Mouse (Mus musculus): ENCODE data around the gene A130010J15Rik.
A peak's percentile ranks its signal among the peaks of the same experiment; 100 is the strongest.

Gene A130010J15Rik

DNA sequence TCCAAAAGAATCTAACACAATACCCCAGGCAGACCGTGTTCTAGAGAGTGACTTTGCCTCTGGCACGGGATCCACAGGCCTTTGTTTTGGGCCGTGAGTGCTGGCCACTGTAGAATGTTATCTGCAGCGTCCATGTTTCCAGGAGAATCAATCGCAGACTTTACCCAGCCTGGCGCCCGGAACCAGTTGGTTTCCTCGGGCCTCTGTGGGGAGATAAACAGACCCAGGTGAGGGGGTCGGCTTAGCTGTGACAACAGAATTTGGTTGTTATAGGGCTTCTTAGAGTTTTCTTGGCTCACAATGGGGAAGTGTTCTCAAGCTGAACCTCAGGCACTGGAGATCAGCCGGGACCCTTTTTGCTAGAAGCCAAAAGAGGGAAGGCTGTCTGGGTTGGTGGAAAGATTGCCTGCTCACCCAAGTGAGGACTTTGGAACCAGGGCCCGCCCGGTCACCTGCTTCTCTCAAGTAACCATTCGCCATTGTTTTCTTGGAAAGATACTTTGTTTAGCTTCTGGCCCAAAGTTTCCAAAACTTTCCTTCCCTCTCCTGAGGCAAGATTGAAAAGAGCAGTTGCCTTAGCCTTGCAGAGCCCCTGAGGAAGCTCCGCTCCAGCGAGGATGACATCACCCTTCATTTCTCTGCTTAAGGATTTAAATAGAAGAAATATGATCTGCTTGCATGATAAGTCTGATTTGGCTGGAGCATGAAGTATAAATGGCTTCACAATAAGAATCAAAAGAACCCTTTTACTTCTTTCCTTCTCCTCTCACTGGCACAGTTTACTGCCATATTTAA lies 11.3 kb upstream of the A130010J15Rik start:
- no peak for DNase-seq (ENCODE audit: low spot score in 2 of 2)

GRCm38 (mm10) chr1:193157111-193157492 lies 10.7 kb upstream of the A130010J15Rik start:
- DNase-seq (ENCODE audit: low spot score in 2 of 2), result no peak

DNA sequence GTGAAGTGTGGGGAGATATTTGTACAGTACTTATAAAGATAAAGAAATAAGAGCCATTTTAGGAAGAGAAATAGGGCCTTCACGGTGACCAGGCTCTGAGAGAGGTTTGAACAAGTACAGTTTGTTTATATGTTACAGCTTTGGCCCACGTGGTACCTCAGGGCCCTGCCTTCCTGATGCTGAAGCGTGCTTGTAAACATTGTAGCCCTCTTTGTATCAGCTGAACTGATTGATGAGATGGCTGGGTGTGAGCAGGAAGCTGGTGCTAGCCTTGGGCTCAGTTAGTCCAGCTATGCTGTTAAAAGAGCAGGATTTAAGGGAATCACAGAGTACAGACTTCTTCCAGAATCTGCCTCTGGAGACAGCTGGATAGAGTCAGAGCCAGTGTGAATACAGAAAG lies 8.7 kb upstream of the A130010J15Rik start:
- no peak for DNase-seq (ENCODE audit: low spot score in 2 of 2)

GRCm38 (mm10) chr1:193159613-193160012 lies 8.2 kb upstream of the A130010J15Rik start:
- DNase-seq (ENCODE audit: low spot score in 2 of 2), result no peak

DNA sequence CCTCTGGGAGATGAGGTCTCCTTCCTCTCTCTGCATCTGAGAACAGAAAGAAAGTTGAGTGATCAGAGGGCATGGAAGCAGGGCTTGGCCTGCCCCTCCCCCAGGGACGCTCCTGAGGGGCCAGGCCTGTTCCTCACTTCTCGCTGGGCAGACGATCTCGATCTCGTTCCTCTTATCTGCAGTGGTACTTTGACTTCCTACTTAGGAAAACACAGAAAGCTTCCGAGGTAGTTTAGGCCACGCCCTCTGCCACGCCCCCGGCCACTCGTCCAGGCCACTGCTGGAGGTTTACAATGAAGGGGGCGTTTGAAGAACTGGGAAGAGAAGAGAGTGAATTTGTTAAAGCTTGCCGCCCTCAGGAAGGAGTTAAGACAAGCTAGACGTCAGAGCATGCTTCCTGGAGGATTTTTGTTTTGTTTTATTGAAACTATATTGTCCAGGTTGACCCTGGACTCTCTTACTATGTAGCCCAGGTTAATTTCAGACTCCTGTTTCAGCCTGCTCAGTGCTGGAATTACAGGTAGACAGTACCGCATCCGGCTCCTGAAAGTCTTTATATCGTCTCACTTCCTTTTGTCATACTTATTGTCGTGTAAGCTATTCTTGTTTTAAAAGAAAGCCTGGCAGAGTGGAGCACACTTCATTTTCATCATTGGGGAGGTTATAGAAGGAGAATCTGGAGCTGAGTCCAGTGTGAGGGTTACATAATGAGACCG lies 7.4 kb upstream of the A130010J15Rik start:
- DNase-seq (ENCODE audit: low spot score in 2 of 2), result peak; percentile 38 to 53

GRCm38 (mm10) chr1:193169228-193169627 lies 1.4 kb downstream of the A130010J15Rik start:
- no peak for DNase-seq (ENCODE audit: low spot score in 2 of 2)

- peak in 1 of 2 experiments; percentile 34 for DNase-seq (ENCODE audit: low spot score in 2 of 2)
These were observed 2.0 kb downstream of the A130010J15Rik start for GRCm38 (mm10) chr1:193169856-193170255.

DNA sequence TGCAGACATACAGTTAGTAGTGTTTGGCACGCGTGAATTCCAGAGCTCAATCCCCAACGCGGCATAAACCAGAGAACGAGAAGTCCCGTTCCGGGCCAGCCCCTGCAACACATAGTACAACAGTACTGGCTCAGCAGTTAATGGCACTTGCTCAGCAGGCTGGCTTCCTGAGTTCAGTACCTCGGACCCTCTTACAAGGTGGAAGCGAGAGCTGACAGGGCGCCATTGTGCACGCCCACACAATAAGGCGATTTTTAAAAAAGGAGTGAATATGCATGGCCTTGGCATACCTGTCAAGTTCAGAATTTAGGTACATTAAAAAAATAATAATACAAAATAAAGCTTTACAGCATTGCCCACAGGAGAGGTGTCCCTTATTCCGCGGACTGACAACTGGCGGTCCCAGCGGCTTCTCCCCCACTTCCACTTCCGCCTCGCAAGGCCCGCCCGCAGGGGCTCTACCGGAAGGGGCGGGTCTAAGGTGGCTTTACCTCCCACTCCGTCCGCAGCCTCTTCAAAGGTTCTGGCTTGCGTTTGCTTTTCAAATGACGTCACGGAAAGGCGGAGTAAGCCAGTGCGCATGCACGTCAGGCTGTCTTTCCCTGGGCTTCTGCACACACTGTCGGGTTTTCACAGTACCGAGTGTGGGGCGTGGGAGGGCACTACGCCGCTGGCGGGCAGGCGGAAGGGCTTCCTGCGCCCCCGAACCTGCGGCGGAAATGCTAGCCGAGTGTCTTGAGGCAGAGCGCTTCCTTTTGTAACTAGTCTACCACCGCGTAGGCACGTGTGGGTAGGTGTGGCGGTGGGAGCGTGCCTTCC lies 5.4 kb downstream of the A130010J15Rik start:
- peak; percentile 98 to 99 for DNase-seq (ENCODE audit: low spot score in 2 of 2)

DNA sequence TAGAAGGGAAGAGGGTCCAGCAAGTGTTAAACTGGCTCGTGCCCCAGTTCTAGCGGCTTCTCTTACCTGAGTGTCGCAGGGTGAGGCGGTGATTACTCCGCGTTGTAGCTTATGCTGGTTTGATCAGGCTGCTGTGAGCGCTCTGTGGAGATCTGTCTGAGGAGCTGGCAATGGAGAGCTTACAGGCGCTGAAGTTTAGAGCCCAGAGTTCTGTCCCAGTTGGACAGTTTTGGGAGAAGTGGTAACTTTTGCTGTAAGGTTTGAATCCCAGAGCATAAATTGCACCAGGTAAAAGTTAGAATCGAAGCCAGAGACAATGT lies 5.9 kb downstream of the A130010J15Rik start:
- no peak for DNase-seq (ENCODE audit: low spot score in 2 of 2)

DNA sequence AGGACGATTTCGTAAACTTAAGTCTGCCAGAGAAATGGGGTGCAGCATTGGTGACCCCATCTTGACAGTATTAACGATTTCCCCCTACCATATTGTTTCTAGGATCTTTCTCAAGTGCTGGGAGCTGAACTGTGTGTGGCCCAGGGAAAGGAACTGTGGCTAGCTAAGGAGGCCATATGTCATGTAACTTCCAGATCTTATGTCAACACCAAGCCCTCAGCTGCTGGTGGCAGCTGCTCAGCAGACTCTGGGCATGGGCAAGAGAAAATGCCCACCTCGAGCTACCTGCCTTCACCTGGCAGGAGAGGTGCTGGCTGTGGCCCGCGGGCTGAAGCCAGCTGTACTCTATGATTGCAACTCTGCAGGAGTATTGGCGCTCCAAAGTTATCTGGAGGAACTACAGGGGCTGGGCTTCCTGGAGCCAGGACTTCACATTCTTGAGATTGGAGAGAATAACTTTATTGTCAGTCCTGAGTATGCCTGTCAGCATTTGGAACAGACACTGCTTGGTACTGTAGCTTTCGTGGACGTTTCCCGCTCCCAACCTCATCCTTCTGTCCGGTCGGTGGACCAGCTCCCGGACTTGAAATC lies 6.4 kb downstream of the A130010J15Rik start:
- DNase-seq (ENCODE audit: low spot score in 2 of 2), result no peak

DNA sequence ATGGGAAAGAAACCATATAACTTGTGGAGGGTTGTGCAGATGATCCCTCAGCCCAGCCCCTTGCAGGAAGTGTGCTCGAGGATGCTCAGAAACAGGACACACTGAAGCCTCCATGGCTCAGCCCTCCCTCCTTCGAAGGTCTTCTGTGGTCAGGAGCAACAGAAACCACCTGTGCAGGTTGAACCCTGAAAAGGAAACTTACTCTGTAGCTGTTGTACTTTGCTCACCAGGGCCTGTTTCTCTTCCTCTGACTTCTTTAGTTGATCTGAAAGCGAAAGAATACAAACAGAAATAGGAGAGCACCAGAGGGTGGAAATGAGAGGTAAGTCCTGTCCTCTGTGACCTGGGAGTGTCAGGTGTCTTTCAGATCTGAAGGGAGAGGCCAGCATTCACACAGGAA lies 13.3 kb downstream of the A130010J15Rik start:
- no peak for DNase-seq (ENCODE audit: low spot score in 2 of 2)

DNA sequence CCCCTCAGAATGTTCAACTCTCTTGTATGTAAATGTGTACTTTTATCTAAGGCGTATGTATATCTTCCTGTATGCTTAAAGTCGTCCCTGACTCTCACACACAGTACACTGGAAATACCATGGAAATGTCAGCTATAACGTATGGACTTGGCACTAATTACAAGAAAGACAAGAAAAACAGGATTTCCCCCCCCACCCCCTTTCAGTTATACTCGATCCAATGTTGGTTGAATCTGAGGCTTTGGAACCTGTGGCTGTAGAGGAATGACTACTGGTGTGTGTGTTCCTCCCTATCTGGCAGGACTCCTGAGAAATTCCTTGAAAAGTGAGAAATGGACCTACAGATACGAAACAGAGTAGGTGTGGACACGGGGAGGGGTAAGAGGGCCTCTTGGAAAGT lies 20.4 kb downstream of the A130010J15Rik start:
- no peak for DNase-seq (ENCODE audit: low spot score in 2 of 2)

DNA sequence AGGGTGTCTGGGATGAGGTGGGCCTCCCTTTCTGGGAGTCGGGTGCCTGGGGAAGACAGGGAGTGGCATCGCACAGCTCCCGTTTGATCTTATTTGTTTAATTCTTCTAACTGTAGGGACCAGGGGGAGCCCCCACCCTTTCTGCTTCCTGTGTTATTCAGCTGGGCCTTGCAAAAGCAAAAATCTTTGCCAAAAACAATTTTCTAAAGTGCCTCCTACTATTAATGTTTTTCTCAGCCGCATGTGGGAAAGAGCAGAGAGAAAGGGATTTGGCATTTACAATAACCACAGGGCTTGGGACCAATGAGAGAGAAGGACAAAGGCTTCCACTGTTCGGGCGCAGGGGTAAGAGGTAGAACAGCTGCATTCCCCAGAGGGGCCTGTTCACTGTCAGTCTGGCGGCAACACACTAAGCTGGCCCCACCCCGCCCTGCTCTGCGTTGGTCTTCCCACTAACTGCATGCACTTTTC lies 21.3 kb downstream of the A130010J15Rik start:
- DNase-seq (ENCODE audit: low spot score in 2 of 2), result peak in 1 of 2 experiments; percentile 42

- DNase-seq (ENCODE audit: low spot score in 2 of 2), result no peak
These were observed 21.9 kb downstream of the A130010J15Rik start for GRCm38 (mm10) chr1:193189771-193190170.

DNA sequence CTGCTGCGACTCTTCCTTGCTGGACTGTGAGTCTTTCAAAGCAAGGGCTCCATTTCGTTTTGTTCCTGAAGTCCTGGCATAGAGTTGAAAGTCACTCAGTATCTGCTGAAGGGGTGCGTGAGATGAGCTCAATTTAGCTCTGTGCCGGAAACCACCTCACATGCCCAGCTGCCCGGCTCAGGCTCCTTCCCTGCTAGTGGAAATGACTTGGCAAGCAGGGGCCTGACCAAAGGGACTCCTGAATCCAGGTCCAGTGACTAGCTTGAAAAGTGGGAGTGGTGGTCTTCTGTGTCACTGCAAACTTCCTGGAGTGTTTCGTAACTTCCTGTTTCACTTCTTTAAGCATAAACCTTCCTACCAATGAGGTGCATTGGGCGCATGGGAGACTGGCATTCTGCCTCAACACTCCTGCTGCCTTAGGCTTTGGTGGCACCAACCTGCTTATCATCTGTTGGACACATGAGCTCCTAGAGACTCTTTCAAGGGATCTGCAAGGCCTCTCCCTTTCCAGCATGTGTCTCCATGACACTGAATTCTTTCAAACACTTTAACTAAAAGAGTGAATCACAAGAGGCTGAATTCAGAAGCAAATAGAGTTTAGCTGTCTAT lies 23.9 kb downstream of the A130010J15Rik start:
- DNase-seq (ENCODE audit: low spot score in 2 of 2), result no peak

GRCm38 (mm10) chr1:193194416-193195140 lies 26.7 kb downstream of the A130010J15Rik start:
- no peak for DNase-seq (ENCODE audit: low spot score in 2 of 2)

DNA sequence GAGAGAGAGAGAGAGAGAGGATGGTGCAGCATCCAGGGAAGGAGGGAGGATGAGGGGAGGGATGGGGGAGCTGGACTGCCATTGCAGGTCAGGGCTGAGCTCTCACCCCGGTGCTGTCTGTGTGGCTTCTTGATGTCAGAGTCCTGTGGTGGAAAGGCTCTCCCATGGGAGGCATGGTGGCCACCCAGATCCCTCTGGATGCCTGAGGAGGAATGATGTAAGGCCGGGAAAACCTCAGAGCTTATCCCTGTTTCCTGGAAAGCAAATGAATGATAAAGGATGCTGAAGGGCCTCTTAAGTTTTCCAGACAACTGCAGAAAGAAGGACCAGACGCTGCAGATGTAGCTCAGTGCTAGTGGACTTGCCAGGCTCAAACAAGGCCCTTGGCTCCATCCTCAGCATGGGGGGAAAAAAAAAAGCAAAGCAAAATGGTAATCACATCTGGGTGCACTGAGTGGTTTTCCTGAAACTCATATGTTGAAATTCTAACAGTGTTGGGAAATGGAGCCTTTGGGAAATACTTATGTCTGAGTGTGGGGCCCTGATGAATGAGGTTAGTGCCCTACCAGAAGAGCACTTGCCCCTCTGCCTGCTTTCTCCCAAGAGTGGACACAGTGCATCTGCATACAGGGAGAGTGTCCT lies 27.4 kb downstream of the A130010J15Rik start:
- DNase-seq (ENCODE audit: low spot score in 2 of 2), result no peak

GRCm38 (mm10) chr1:193197494-193198205 lies 29.8 kb downstream of the A130010J15Rik start:
- no peak for DNase-seq (ENCODE audit: low spot score in 2 of 2)

DNA sequence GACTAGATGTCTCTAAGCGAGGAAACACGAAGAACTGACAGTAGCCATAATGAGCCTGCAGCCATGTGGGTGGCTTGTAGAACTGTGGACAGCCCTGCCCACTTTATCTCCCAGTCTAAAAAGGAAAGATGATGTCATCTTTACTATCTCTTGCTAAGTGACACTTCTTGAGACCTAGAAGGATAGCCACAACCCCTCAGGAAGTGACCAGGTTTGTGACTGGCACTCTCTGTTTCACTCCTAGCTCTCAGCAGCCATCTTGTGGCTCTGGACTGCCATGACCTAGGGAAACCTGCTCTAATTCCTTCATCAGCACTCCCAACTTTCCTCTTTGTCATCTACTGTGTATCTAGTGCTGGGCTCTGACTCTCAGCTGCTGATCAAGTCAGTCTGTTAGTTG lies 30.5 kb downstream of the A130010J15Rik start:
- peak; percentile 36 to 58 for DNase-seq (ENCODE audit: low spot score in 2 of 2)

Measured in natural killer cell, adult 2 months (primary cell).